Mouse (Mus musculus) intestine, embryonic 15.5 days (tissue): ENCODE measurements around the gene Cd72. TPM values are rescaled to one million over a fixed set of nuclear protein-coding genes. Genes with fewer than 3 reads are reported as not detected.

Source experiments
- ATAC-seq: fragments of 200-750 bp; cut with Nextera tagmentation; 2 replicates; pipeline ENCODE4 v1.8.0; 2017; ENCODE audit warnings: moderate TSS enrichment, moderate library complexity
- H3K27ac ChIP-seq: fragments of 300-500 bp; sonication (generic); 2 replicates; pipeline ENCODE4 v1.5.1; 2015; ENCODE audit warnings: mild to moderate bottlenecking, inconsistent platforms
- H3K27me3 ChIP-seq: fragments of 300-500 bp; sonication (generic); replicated peaks from 2 replicates; pipeline ENCODE4 v1.6.1; 2015; ENCODE audit warnings: inconsistent platforms
- H3K36me3 ChIP-seq: fragments of 300-500 bp; sonication (generic); 2 replicates; pipeline ENCODE4 v1.6.1; 2015; ENCODE audit warnings: inconsistent platforms
- H3K4me1 ChIP-seq: fragments of 300-500 bp; sonication (generic); replicated peaks from 2 replicates; pipeline ENCODE4 v1.6.1; 2015; ENCODE audit warnings: inconsistent platforms
- H3K4me2 ChIP-seq: fragments of 300-500 bp; sonication (generic); replicated peaks from 2 replicates; pipeline ENCODE4 v1.6.1; 2015; ENCODE audit warnings: mild to moderate bottlenecking, inconsistent platforms
- H3K4me3 ChIP-seq: fragments of 300-500 bp; sonication (generic); replicated peaks from 2 replicates; pipeline ENCODE4 v1.5.1; 2015; ENCODE audit warnings: inconsistent platforms
- H3K9ac ChIP-seq: fragments of 300-500 bp; sonication (generic); 2 replicates; pipeline ENCODE4 v1.6.1; 2015; ENCODE audit warnings: inconsistent platforms
- H3K9me3 ChIP-seq: fragments of 300-500 bp; sonication (generic); 2 replicates; pipeline ENCODE4 v1.6.1; 2016; ENCODE audit warnings: inconsistent platforms
- WGBS: fragments of 180-500 bp; shearing (Covaris S2); methylation state at CpG from one replicate; pipeline ENCODE4 v1.1.7; 2015; 5-methylcytosine and 5-hydroxymethylcytosine counted together
- polyA plus RNA-seq: library from polyadenylated mRNA; unstranded; fragments of >200 nt; fragmentation: Nextera tagmentation; extraction: Ambion mirVana; gene quantifications from 2 replicates; pipeline ENCODE4 v1.2.1, GENCODE M21; 2015

Gene Cd72
- polyA plus RNA-seq, 1 experiment from 2014 or later = 2.9 TPM

DNA sequence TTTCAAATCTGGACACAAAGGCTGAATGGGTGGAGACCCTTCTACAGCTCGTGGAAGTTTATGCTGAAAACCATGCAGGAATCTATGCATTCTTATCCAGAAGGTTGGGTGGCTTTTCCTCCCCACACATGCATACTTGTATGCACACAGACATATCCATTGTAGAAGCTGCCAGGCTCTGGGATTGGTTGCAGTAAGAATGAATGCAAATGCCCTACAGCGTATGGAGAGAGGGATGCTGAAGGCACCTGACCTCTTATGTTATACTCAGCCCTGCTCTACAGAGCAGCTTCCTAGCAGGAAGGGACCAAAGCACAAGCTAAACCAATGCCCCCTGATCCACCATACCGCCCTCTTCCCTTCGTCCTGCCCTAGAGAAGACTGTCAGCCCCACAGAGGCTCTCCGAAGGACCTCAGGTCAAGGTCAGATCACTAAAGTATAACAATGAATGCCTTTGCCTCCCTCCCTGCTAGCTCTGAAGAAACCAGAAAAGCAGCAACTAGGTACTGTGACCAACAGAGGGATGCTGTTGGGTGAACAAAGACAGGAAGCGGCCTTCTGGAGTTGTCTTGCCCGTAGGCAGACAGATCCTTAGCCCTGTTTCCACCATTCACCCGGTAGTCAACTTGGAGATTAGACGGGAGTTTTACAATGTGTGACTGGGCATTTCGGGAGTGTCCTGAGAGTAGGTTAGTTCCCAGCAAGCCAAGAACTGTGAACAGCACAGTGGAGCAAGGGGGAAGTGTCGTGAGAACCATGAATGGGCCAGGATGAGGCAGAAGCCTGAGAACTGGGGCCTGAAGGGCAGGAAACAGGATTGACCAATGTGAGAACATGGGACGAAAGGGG, 47.1 kb downstream of the Cd72 start:
- H3K4me1 ChIP-seq = peaks cover 27% of the 10 kb centered on the region
- peak overlapping the region; percentile 59 for H3K4me2 ChIP-seq
- no peaks in the 10 kb centered on the region for H3K9me3 ChIP-seq
- ATAC-seq = no peak
- no peaks in the 10 kb centered on the region for H3K27me3 ChIP-seq
- H3K36me3 ChIP-seq = no peaks in the 10 kb centered on the region
- H3K27ac ChIP-seq = peak overlapping the region; percentile 79
- peak overlapping the region; percentile 58 for H3K9ac ChIP-seq
- H3K4me3 ChIP-seq = peak overlapping the region; percentile 44
- 67% methylated on average over 12 of the region's 12 CpGs for WGBS

DNA sequence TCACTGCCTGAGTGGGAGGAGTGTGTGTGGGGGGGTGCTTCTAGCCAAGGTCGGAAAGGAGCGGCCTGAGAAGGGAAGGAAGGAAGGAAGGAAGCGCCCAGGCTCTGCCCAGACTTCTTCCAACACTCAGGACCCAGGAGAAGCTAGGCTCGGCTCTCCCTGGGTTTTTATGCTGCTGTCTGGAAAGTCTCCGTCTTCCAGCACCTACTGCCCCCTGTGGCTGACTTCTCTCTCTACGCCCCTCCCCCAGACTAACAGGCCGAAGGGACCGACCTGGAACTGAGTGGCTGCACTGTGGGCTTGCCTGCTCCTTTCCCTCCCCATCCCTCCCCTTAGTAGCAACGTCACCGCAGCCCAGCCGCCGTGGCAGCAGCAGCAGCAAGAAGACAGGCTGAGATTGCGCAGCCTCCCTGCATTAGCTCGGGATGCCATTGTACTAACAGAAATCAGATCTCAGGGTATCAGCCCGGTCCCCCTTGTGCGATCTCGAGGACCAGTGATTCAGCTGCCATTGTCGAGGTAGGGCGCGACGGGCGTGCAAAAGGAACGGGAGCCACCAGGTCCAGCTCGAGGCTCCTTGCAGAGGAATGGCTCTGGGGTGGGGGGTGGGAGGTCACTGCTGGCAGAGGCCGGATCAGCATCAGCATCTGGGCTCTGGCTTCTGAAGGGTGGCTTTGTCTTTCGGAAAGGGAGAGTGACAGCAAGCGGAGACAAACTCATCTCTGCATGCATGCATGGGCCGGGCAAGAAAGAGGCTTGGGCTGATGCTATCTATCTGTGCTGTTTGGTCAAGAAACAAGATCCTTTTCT, 48.1 kb downstream of the Cd72 start:
- peak overlapping the region; percentile 58 for H3K9ac ChIP-seq
- 7% methylated on average over 28 of the region's 28 CpGs for WGBS
- H3K4me2 ChIP-seq = peak overlapping the region; percentile 59
- ATAC-seq = peak; percentile 93
- peak overlapping the region; percentile 44 for H3K4me3 ChIP-seq
- H3K4me1 ChIP-seq = peaks cover 34% of the 10 kb centered on the region
- no peaks in the 10 kb centered on the region for H3K9me3 ChIP-seq
- no peaks in the 10 kb centered on the region for H3K36me3 ChIP-seq
- peak overlapping the region; percentile 79 for H3K27ac ChIP-seq
- H3K27me3 ChIP-seq = no peaks in the 10 kb centered on the region

DNA sequence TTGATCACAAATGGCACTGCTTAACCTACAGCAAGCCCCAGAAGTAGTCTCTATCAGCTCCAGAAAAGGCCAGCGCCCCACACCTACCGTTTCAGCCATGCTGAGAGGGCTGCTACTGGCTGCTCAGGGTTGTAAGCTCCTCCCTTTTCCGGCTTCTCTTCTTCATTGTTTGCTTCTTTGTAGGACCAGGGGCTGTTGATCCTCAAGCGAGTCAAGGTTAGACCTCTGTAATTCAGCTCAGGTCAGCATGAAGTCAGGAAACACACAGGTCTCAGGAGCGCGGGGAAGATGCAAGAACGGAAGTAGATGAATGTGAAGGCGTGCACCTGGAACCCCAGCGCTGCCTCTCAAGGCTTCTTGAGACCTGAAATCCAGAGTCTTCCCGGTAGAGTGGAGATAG, 49.7 kb downstream of the Cd72 start:
- H3K9me3 ChIP-seq = no peaks in the 10 kb centered on the region
- no peaks in the 10 kb centered on the region for H3K27me3 ChIP-seq
- H3K4me2 ChIP-seq = no peak overlapping the region
- ATAC-seq = no peak
- WGBS = 92% methylated on average over 10 of the region's 10 CpGs
- H3K4me3 ChIP-seq = no peak overlapping the region
- H3K9ac ChIP-seq = no peak overlapping the region
- H3K36me3 ChIP-seq = no peaks in the 10 kb centered on the region
- H3K4me1 ChIP-seq = peaks cover 47% of the 10 kb centered on the region
- no peak overlapping the region for H3K27ac ChIP-seq

DNA sequence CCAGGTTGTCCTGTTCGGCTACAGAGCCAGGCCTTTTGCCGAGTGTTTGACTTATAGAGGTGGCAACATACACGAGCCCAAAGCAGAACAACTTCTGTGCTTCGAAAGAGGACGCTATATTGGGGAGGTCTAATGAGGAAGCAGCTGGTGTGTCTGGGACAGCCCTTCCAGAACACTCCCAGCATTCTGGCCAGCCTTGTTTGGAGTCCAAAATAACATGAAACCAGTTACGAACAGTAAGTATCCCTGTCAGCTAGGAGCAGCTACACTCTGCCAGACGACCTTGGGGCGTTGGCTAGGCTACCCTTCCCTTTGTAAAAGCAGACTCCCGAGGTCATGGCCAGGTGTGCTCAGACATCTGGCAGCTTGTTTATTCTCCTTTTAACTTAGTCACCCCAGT, 52.2 kb downstream of the Cd72 start:
- Histone ChIP-seq H3K4me3 (peak overlapping the region; percentile 6; the same call in 1 of the 2 replicates), H3K4me2 (peak overlapping the region; percentile 25), H3K9ac (no peak overlapping the region; the same call in 1 of the 2 replicates), H3K9me3 (no peaks in the 10 kb centered on the region), H3K4me1 (peaks cover 58% of the 10 kb centered on the region), H3K27ac (0 out of 2 replicates have a peak overlapping the region, but pooled peaks have one; percentile 28), H3K36me3 (no peaks in the 10 kb centered on the region), H3K27me3 (no peaks in the 10 kb centered on the region)
- WGBS = 53% methylated on average over 9 of the region's 9 CpGs
- no peak for ATAC-seq

DNA sequence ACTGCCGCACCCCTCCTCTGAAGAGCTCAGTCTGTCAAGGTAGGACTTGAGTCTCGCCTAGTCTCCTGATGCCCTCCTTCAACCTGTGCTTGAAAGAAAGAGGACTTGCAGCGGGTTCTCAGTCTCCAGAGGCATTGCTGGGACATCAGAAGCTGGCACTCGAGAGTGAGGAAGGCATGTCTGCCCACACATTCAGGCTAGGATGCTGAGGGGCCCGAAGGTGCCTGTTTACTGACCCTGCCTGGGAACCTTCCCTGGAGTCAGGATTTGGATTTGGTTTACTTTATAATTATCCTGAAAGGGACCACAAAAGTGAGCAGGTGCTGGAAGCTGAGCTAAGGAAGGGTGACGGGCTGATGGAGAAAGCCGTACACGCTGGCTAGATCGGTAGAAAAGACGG, 52.9 kb downstream of the Cd72 start:
- Histone ChIP-seq H3K27me3 (no peaks in the 10 kb centered on the region), H3K4me2 (peak overlapping the region; percentile 25), H3K27ac (peak overlapping the region; percentile 67; the same call in 1 of the 2 replicates), H3K4me3 (peak overlapping the region; percentile 6; the same call in 1 of the 2 replicates), H3K36me3 (no peaks in the 10 kb centered on the region), H3K9ac (no peak overlapping the region; the same call in 1 of the 2 replicates), H3K9me3 (no peaks in the 10 kb centered on the region), H3K4me1 (peaks cover 54% of the 10 kb centered on the region)
- no peak for ATAC-seq
- WGBS = 85% methylated on average over 10 of the region's 10 CpGs

DNA sequence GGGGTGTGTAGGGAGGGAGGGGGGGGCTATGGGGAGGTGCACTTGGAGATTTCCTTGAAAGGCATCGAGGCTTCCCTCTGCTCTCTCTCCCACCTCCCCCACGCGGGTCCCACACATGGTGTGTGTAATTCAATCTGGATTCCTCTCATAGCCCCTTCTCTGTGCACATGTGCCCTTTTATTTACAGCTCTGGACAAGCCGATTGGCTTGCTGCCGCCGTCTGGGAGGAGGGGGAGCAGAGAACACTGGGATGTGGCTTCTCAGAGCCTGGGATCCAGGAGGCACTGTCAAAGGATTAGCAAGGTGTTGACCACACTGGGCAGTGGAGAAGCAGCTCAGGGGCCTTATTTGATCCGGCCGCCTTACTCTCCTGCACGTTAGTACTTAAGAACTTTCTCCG, 53.5 kb downstream of the Cd72 start:
- Histone ChIP-seq H3K9me3 (no peaks in the 10 kb centered on the region), H3K27me3 (no peaks in the 10 kb centered on the region), H3K27ac (peak overlapping the region; percentile 67), H3K36me3 (no peaks in the 10 kb centered on the region), H3K4me1 (peaks cover 51% of the 10 kb centered on the region), H3K4me2 (peak overlapping the region; percentile 25), H3K9ac (no peak overlapping the region), H3K4me3 (peak overlapping the region; percentile 6; the same call in 1 of the 2 replicates)
- WGBS = 24% methylated on average over 10 of the region's 10 CpGs
- peak; percentile 78 for ATAC-seq

DNA sequence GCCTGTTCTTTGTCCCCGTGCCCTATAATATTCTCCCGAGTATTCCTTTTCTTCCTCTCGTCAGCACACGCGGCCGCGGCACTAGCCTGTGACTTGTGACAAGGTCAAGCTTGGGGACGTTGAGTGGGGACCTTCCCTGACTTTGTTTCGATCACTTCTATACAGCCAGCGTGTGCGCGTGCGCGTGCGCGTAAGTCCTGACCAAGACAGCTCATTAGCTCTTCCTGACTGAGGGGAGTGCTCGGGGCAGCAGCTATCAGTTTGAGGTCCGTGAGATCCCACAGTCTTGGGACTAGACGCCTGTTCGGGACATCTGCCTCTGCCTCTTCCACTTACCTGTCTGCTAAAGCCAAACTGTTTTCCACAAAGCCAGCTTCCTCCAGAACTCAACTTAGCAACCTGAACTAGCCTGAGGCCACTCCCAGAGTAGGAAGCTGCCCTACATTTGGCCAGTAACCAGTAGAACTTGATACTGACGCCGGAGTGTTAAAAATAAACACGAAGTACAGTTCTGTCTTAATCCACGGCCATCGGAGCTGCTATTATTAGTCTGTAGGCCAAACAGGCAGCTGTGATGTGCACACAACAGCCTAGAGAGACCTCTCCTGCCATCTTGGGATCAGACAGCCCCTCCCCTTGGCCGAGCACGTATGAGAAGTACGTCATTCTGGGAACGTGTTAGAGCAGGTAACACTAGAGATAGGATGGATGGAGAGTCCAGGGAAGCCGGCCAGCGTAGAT, 54.9 kb downstream of the Cd72 start:
- no peak overlapping the region for H3K4me3 ChIP-seq
- no peak for ATAC-seq
- peak overlapping the region; percentile 67 for H3K27ac ChIP-seq
- H3K4me1 ChIP-seq = peaks cover 47% of the 10 kb centered on the region
- no peaks in the 10 kb centered on the region for H3K36me3 ChIP-seq
- no peak overlapping the region for H3K9ac ChIP-seq
- 0 out of 2 replicates have a peak overlapping the region, but pooled peaks have one; percentile 17 for H3K4me2 ChIP-seq
- no peaks in the 10 kb centered on the region for H3K27me3 ChIP-seq
- H3K9me3 ChIP-seq = no peaks in the 10 kb centered on the region
- 78% methylated on average over 31 of the region's 31 CpGs for WGBS

DNA sequence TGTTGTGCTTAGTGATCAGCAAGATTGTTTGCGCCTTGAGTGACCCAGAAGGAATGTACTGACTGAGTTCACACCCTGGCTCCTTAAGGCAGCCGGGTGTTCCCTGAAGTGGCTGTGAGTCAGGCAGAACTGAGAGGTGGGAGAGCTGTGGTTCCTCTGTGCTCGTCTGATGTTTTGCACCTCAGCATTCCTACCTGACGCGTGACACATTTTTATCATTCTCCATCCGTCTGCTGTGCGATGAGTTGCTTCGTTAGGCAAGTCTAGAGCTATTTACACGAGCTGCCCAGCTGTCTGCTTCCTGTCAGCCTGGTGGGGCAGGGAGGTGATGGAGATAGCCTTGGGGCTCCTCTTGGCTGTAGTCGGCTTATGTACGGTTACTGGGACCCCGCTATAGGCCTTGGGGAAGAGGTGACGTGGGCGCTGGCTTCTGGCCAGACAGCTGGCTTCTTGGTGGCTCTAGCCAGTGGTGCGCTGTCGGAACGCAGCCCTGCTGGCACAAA, 55.5 kb downstream of the Cd72 start:
- no peak for ATAC-seq
- peaks cover 54% of the 10 kb centered on the region for H3K4me1 ChIP-seq
- no peak overlapping the region for H3K4me3 ChIP-seq
- no peaks in the 10 kb centered on the region for H3K27me3 ChIP-seq
- H3K27ac ChIP-seq = peak overlapping the region; percentile 45; the same call in 1 of the 2 replicates
- no peak overlapping the region for H3K4me2 ChIP-seq
- WGBS = 32% methylated on average over 17 of the region's 17 CpGs
- H3K36me3 ChIP-seq = no peaks in the 10 kb centered on the region
- H3K9ac ChIP-seq = no peak overlapping the region
- no peaks in the 10 kb centered on the region for H3K9me3 ChIP-seq

DNA sequence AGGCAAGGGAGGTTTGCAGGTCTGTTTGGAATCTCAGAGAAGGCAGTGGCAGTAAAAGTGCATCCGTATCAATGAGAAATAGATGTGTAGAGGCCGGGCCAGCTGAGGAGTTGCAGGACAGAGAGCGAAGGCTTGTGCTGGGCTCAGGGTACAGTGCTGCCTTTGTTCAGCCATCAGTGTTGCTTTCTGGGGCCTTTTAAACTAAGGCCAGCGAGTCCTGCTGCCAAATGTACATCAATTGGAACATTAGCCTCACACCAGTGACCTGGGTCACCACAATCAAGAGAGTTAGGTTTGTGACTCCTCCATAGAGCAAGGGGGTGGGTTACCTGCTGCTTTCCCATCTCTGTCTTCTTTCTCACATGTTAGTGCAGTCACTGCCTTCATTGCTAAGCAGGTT, 56.4 kb downstream of the Cd72 start:
- no peak overlapping the region for H3K9ac ChIP-seq
- no peaks in the 10 kb centered on the region for H3K36me3 ChIP-seq
- H3K4me2 ChIP-seq = no peak overlapping the region
- H3K4me3 ChIP-seq = no peak overlapping the region
- H3K27ac ChIP-seq = 0 out of 2 replicates have a peak overlapping the region, but pooled peaks have one; percentile 11
- no peaks in the 10 kb centered on the region for H3K27me3 ChIP-seq
- ATAC-seq = no peak
- H3K9me3 ChIP-seq = no peaks in the 10 kb centered on the region
- 70% methylated on average over 4 of the region's 4 CpGs for WGBS
- peaks cover 55% of the 10 kb centered on the region for H3K4me1 ChIP-seq
